Mouse (Mus musculus): ENCODE results near the gene Ddx54. TPM values are rescaled to one million over a fixed set of nuclear protein-coding genes. Genes with fewer than 3 reads are reported as not detected.

Gene Ddx54
- total and polyA plus RNA-seq, 3 experiments: 63.7 to 91.8 (median 83.6) TPM

- H3K79me2 ChIP-seq (replicated peaks; ENCODE audit: control insufficient read depth, extremely low read depth, insufficient read depth, poor library complexity, severe bottlenecking): no peaks in the 10 kb centered on the region
- H3K27ac ChIP-seq (ENCODE audit: insufficient read depth, low read depth): no peak overlapping the region
- peaks cover 16% of the 10 kb centered on the region for H3K9me3 ChIP-seq (replicated peaks; ENCODE audit: low read length)
- dilution Hi-C loops (cut with MboI; ENCODE audit: extremely low pct_ligation_motif_present, extremely low pct_unique_long_range_greater_than_20kb, low sequenced_read_pairs): no loop called here
- TF ChIP-seq POLR2A (IDR thresholded peaks at IDR 0.05; ENCODE audit: low read depth, low read length) (no peak), POLR2AphosphoS2 (IDR thresholded peaks at IDR 0.05; ENCODE audit: low read depth, low read length) (no peak), MYC (IDR thresholded peaks at IDR 0.05; ENCODE audit: low read depth, low read length) (no peak), ZC3H11A (IDR thresholded peaks at IDR 0.05; ENCODE audit: low read depth, low read length) (no peak), ZKSCAN1 (IDR thresholded peaks at IDR 0.05; ENCODE audit: borderline replicate concordance, low read depth, low read length) (no peak), KAT2A (IDR thresholded peaks at IDR 0.05; ENCODE audit: insufficient replicate concordance, low read length) (no peak), USF1 (IDR thresholded peaks at IDR 0.05; ENCODE audit: low read depth, low read length) (no peak), GABPA (IDR thresholded peaks at IDR 0.05; ENCODE audit: insufficient replicate concordance, low read depth, low read length) (no peak), PAX5 (IDR thresholded peaks at IDR 0.05; ENCODE audit: low read length) (no peak), CTCF (conservative IDR thresholded peaks at IDR 0.05 in 1 of 2, IDR thresholded peaks at IDR 0.05 in 1 of 2; ENCODE audit: low read depth in 2 of 2, low read length in 2 of 2) (no peak), BHLHE40 (IDR thresholded peaks at IDR 0.05; ENCODE audit: low read depth, low read length) (no peak), EP300 (IDR thresholded peaks at IDR 0.05; ENCODE audit: low read length) (no peak), E2F4 (IDR thresholded peaks at IDR 0.05; ENCODE audit: insufficient replicate concordance, low read depth, low read length) (no peak), MAX (IDR thresholded peaks at IDR 0.05; ENCODE audit: low read length) (no peak), RCOR1 (conservative IDR thresholded peaks at IDR 0.05; ENCODE audit: low read depth, low read length) (no peak), TCF12 (IDR thresholded peaks at IDR 0.05; ENCODE audit: low read depth, low read length) (no peak)
- H3K4me3 ChIP-seq (replicated peaks in 1 of 3; ENCODE audit: low read depth in 2 of 3, low read length in 2 of 3, poor library complexity in 1 of 3): no peak overlapping the region
- H3K4me2 ChIP-seq (ENCODE audit: insufficient read depth, low read depth, poor library complexity, severe bottlenecking): no peak overlapping the region
- peaks cover 64 to 89% of the 10 kb centered on the region in 2 experiments for H3K36me3 ChIP-seq (replicated peaks in 1 of 2; ENCODE audit: control insufficient read depth in 1 of 2, insufficient read depth in 1 of 2, low read length in 1 of 2)
- H3K27me3 ChIP-seq (replicated peaks): no peaks in the 10 kb centered on the region
- DNase-seq (ENCODE audit: extremely low read depth): peak; percentile 63
- in situ Hi-C loops (cut with MboI; ENCODE audit: low pct_ligation_motif_present, low pct_unique_long_range_greater_than_20kb, low sequenced_read_pairs): no loop called here
- H3K9ac ChIP-seq (ENCODE audit: insufficient read depth, low read depth): no peak overlapping the region
- H3K4me1 ChIP-seq (ENCODE audit: control insufficient read depth in 1 of 2, insufficient read depth in 2 of 2): peaks cover 23 to 77% of the 10 kb centered on the region in 2 experiments
Observed at GRCm38 (mm10) chr5:120626399-120626798, 13.9 kb downstream of the Ddx54 start.

GRCm38 (mm10) chr5:120627515-120628300 lies 15.2 kb downstream of the Ddx54 start:
- no peak for TF ChIP-seq JUND (conservative IDR thresholded peaks at IDR 0.05; ENCODE audit: low read depth, low read length)
- 0 out of 2 replicates have a peak, but pooled peaks have one; percentile 17 for TF ChIP-seq ZMIZ1 (IDR thresholded peaks at IDR 0.05; ENCODE audit: low read depth, low read length)
- in situ Hi-C loops (cut with MboI; ENCODE audit: low pct_ligation_motif_present, low pct_unique_long_range_greater_than_20kb, low sequenced_read_pairs): no loop called here
- no peaks in the 10 kb centered on the region for H3K27me3 ChIP-seq (replicated peaks)
- H3K9ac ChIP-seq (ENCODE audit: insufficient read depth, low read depth): no peak overlapping the region
- H3K79me2 ChIP-seq (replicated peaks; ENCODE audit: control insufficient read depth, extremely low read depth, insufficient read depth, poor library complexity, severe bottlenecking): no peaks in the 10 kb centered on the region
- dilution Hi-C loops (cut with MboI; ENCODE audit: extremely low pct_ligation_motif_present, extremely low pct_unique_long_range_greater_than_20kb, low sequenced_read_pairs): no loop called here
- peaks cover 62 to 80% of the 10 kb centered on the region in 2 experiments for H3K36me3 ChIP-seq (replicated peaks in 1 of 2; ENCODE audit: control insufficient read depth in 1 of 2, insufficient read depth in 1 of 2, low read length in 1 of 2)
- no peak overlapping the region for H3K4me2 ChIP-seq (ENCODE audit: insufficient read depth, low read depth, poor library complexity, severe bottlenecking)
- H3K4me1 ChIP-seq (ENCODE audit: control insufficient read depth in 1 of 2, insufficient read depth in 2 of 2): peaks cover 19 to 65% of the 10 kb centered on the region in 2 experiments
- H3K27ac ChIP-seq (ENCODE audit: insufficient read depth, low read depth): no peak overlapping the region
- no peak overlapping the region for H3K4me3 ChIP-seq (replicated peaks in 1 of 3; ENCODE audit: low read depth in 2 of 3, low read length in 2 of 3, poor library complexity in 1 of 3)
- H3K9me3 ChIP-seq (replicated peaks; ENCODE audit: low read length): peaks cover 27% of the 10 kb centered on the region
- no peak for DNase-seq (ENCODE audit: extremely low read depth)

All from CH12.LX (cell line).